Mouse (Mus musculus): ENCODE data around the gene Mpo. TPM values are rescaled to one million over a fixed set of nuclear protein-coding genes. Genes with fewer than 3 reads are reported as not detected.

The Mpo gene
- total RNA-seq (2023; ENCODE audit: inconsistent age) = 0.26 to 1.4 TPM (median 0.44 TPM) in 4 replicates

GRCm38 (mm10) chr11:87793460-87793859, at the start of gene Mpo:
Mpo (plus strand) TSS chr11:87793581.

GRCm38 (mm10) chr11:87760301-87761081, 32.9 kb upstream of the Mpo start, which contains the start of gene Tspoap1:
Tspoap1 (plus strand) TSS chr11:87760541.

GRCm38 (mm10) chr11:87828239-87828900, 35.0 kb downstream of the Mpo start, which contains the start of gene Lpo:
Lpo (minus strand) TSS chr11:87828289.

GRCm38 (mm10) chr11:87852690-87853596, 59.6 kb downstream of the Mpo start, which contains the start of gene Mks1:
Mks1 (plus strand) TSS chr11:87853215.

Other genes with a start within 250 kb of the Mpo start
- not detected in 4 replicates for gene Gm11492, start 226.9 kb upstream of the Mpo start, total RNA-seq (2023; ENCODE audit: inconsistent age)
- gene Sept4, start 224.7 kb upstream of the Mpo start, total RNA-seq (2023; ENCODE audit: inconsistent age) = 1.8 to 2.8 TPM (median 2.2 TPM) in 4 replicates
- 43.1 to 60.8 TPM (median 51.2 TPM) in 4 replicates for gene Mtmr4, start 201.4 kb upstream of the Mpo start, total RNA-seq (2023; ENCODE audit: inconsistent age)
- gene Hsf5, start 176.4 kb upstream of the Mpo start, total RNA-seq (2023; ENCODE audit: inconsistent age) = 0.12 to 0.32 TPM (median 0.27 TPM) in 3 of 4 replicates, not detected in the other
- gene Rnf43, start 130.9 kb upstream of the Mpo start, total RNA-seq (2023; ENCODE audit: inconsistent age) = 4.0 to 5.3 TPM (median 4.6 TPM) in 4 replicates
- gene Supt4a, start 56.0 kb upstream of the Mpo start, total RNA-seq (2023; ENCODE audit: inconsistent age) = 126 to 136 TPM (median 129 TPM) in 4 replicates
- gene Tspoap1, start 33.0 kb upstream of the Mpo start, total RNA-seq (2023; ENCODE audit: inconsistent age) = 11.4 to 15.4 TPM (median 12.7 TPM) in 4 replicates
- gene Lpo, start 34.7 kb downstream of the Mpo start, total RNA-seq (2023; ENCODE audit: inconsistent age) = not detected in 4 replicates
- 15.7 to 17.9 TPM (median 16.7 TPM) in 4 replicates for gene Mks1, start 59.6 kb downstream of the Mpo start, total RNA-seq (2023; ENCODE audit: inconsistent age)
- gene Epx, start 82.0 kb downstream of the Mpo start, total RNA-seq (2023; ENCODE audit: inconsistent age) = 0.29 TPM in 1 of 4 replicates, not detected in the others
- not detected in 4 replicates for gene Olfr462, start 98.7 kb downstream of the Mpo start, total RNA-seq (2023; ENCODE audit: inconsistent age)
- gene Olfr463, start 103.8 kb downstream of the Mpo start, total RNA-seq (2023; ENCODE audit: inconsistent age) = not detected in 4 replicates
- gene Olfr464, start 127.4 kb downstream of the Mpo start, total RNA-seq (2023; ENCODE audit: inconsistent age) = not detected in 4 replicates
- 11.6 to 12.9 TPM (median 12.7 TPM) in 4 replicates for gene Dynll2, start 194.0 kb downstream of the Mpo start, total RNA-seq (2023; ENCODE audit: inconsistent age)